Mouse (Mus musculus) olfactory bulb, adult 2 months (tissue): ENCODE data around the gene Hacl1.

ENCODE experiments used
- CTCF ChIP-seq: fragments of 200-500 bp; IDR thresholded peaks from 2 replicates; pipeline ENCODE4 v1.5.1; 2012; ENCODE audit warnings: low read depth, mild to moderate bottlenecking, low read length, moderate library complexity; ENCODE audit not compliant: insufficient read depth
- POLR2A ChIP-seq: fragments of 200-500 bp; IDR thresholded peaks from 2 replicates; pipeline ENCODE4 v1.6.1; 2012; ENCODE audit warnings: mild to moderate bottlenecking, low read depth, low read length, moderate library complexity; ENCODE audit not compliant: insufficient read depth

DNA sequence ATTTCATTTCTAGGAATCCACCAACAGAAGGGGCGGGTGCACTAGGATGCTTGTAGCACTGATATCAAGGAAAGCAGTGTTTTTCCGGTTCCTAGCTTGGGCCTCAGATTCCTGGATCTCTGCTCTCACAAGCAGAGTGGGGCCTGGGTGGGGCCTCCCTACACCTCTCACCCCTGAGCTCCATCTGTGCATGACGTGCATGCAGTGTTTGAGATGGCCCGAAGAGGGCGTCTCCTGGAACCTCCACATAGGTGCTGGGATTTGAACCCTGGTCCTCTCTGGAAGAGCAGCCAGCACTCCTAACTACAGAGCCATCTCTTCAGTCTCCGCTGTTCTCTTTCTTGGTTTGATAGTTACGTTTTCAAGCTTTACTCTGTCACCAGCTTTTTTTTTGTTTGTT is 86.1 kb downstream of the Hacl1 start:
- no peak for TF ChIP-seq POLR2A
- TF ChIP-seq CTCF, result no peak
